Mouse (Mus musculus): Measurements from ENCODE around the gene Nppa. TPM values are rescaled to one million over a fixed set of nuclear protein-coding genes. Genes with fewer than 3 reads are reported as not detected.
A peak's percentile ranks its signal among the peaks of the same experiment; 100 is the strongest.
"Not testable (repeated sequence)": the region's sequence is repeated elsewhere in the genome, so short reads cannot be mapped to it uniquely, and the experiment has no call there.

Gene Nppa
- polyA plus RNA-seq, 1 experiment from 2014 or later, result 6,649 TPM

GRCm38 (mm10) chr4:148040029-148040830 lies 39.7 kb downstream of the Nppa start:
- Histone ChIP-seq H3K27ac (ENCODE audit: low read length) (peak overlapping the region; percentile 81), H3K9me3 (replicated peaks; ENCODE audit: control insufficient read depth, low read length) (no peaks in the 10 kb centered on the region), H3K4me1 (ENCODE audit: control insufficient read depth, insufficient read depth, low read length) (peaks cover 30% of the 10 kb centered on the region), H3K9ac (ENCODE audit: low read length) (peak overlapping the region; percentile 79), H3K27me3 (ENCODE audit: control insufficient read depth, insufficient read depth, low read length) (no peaks in the 10 kb centered on the region), H3K4me3 (ENCODE audit: low read length) (peak overlapping the region; percentile 84), H3K36me3 (ENCODE audit: control insufficient read depth, insufficient read depth) (peaks cover 5% of the 10 kb centered on the region; the same call in 1 of the 2 replicates), H3K4me2 (ENCODE audit: low read depth, low read length) (peak overlapping the region; percentile 88)
- WGBS, result 65% methylated on average over 15 of the region's 15 CpGs
- ATAC-seq (replicated peaks; ENCODE audit: extremely low read depth, insufficient read depth, low FRiP score), result no peak

- Histone ChIP-seq H3K27ac (ENCODE audit: low read length) (peak overlapping the region; percentile 81), H3K4me2 (ENCODE audit: low read depth, low read length) (peak overlapping the region; percentile 80), H3K9me3 (replicated peaks; ENCODE audit: control insufficient read depth, low read length) (no peaks in the 10 kb centered on the region), H3K4me1 (ENCODE audit: control insufficient read depth, insufficient read depth, low read length) (peaks cover 30% of the 10 kb centered on the region), H3K27me3 (ENCODE audit: control insufficient read depth, insufficient read depth, low read length) (no peaks in the 10 kb centered on the region), H3K36me3 (ENCODE audit: control insufficient read depth, insufficient read depth) (peaks cover 5% of the 10 kb centered on the region; the same call in 1 of the 2 replicates), H3K9ac (ENCODE audit: low read length) (peak overlapping the region; percentile 73), H3K4me3 (ENCODE audit: low read length) (peak overlapping the region; percentile 60)
- ATAC-seq (replicated peaks; ENCODE audit: extremely low read depth, insufficient read depth, low FRiP score), result peak; percentile 14; the same call in 1 of the 2 replicates
- under 1% methylated on average over 19 of the region's 19 CpGs for WGBS
Observed at GRCm38 (mm10) chr4:148040933-148041610, 40.5 kb downstream of the Nppa start.

DNA sequence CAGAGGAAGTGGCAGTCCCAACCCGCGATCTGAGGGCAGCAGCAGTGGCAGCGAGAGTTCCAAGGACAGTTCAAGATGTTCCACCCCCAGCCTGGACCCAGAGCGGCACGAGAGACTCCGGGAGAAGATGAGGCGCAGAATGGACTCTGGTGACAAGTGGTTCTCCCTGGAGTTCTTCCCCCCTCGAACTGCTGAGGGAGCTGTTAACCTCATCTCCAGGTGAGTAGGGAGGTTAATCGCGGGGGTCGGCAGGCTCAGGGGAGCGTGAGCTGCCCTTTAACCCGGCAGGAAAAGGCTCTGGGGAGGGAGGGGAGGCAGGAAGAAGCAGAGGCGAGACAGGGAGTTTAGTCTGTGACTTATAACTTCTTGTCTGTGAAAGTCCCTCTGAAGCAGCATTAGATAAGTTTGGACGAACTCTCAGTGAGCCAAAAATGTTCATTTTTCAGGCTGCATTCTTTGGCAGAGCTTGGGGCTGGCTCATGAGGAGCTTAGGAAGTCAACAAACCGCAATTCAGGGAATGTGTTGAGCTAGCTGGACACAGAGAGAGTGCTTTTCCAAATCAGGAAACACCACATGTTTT lies 41.2 kb downstream of the Nppa start:
- WGBS, result 4% methylated on average over 16 of the region's 16 CpGs
- peak overlapping the region; percentile 60 for H3K4me3 ChIP-seq (ENCODE audit: low read length)
- peak overlapping the region; percentile 81 for H3K27ac ChIP-seq (ENCODE audit: low read length)
- H3K4me1 ChIP-seq (ENCODE audit: control insufficient read depth, insufficient read depth, low read length), result peaks cover 30% of the 10 kb centered on the region
- H3K36me3 ChIP-seq (ENCODE audit: control insufficient read depth, insufficient read depth), result peaks cover 5% of the 10 kb centered on the region; the same call in 1 of the 2 replicates
- ATAC-seq (replicated peaks; ENCODE audit: extremely low read depth, insufficient read depth, low FRiP score), result no peak
- H3K9ac ChIP-seq (ENCODE audit: low read length), result peak overlapping the region; percentile 73
- no peaks in the 10 kb centered on the region for H3K9me3 ChIP-seq (replicated peaks; ENCODE audit: control insufficient read depth, low read length)
- no peaks in the 10 kb centered on the region for H3K27me3 ChIP-seq (ENCODE audit: control insufficient read depth, insufficient read depth, low read length)
- H3K4me2 ChIP-seq (ENCODE audit: low read depth, low read length), result peak overlapping the region; percentile 80

DNA sequence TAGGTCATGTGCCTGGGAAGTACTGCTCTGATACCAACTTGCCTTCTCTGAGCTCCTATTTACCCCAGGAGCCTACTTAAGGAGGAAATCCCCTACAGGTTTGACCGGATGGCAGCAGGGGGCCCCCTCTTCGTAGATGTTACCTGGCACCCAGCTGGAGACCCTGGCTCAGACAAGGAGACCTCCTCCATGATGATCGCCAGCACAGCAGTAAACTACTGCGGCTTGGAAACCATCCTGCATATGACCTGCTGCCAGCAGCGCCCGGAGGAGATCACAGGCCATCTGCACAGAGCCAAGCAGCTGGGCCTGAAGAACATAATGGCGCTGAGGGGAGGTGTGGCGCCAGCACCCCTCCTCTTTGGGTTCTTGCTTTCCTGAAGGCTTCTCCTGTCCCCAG lies 42.8 kb downstream of the Nppa start:
- ATAC-seq (replicated peaks; ENCODE audit: extremely low read depth, insufficient read depth, low FRiP score); H3K4me3 ChIP-seq (ENCODE audit: low read length); H3K4me2 ChIP-seq (ENCODE audit: low read depth, low read length); H3K27me3 ChIP-seq (ENCODE audit: control insufficient read depth, insufficient read depth, low read length); H3K9me3 ChIP-seq (replicated peaks; ENCODE audit: control insufficient read depth, low read length); H3K27ac ChIP-seq (ENCODE audit: low read length); H3K9ac ChIP-seq (ENCODE audit: low read length): not testable (repeated sequence)
- 83% methylated on average over 6 of the region's 8 CpGs for WGBS
- H3K4me1 ChIP-seq (ENCODE audit: control insufficient read depth, insufficient read depth, low read length), result peaks cover 24% of the 10 kb centered on the region
- H3K36me3 ChIP-seq (ENCODE audit: control insufficient read depth, insufficient read depth), result peaks cover 12% of the 10 kb centered on the region

DNA sequence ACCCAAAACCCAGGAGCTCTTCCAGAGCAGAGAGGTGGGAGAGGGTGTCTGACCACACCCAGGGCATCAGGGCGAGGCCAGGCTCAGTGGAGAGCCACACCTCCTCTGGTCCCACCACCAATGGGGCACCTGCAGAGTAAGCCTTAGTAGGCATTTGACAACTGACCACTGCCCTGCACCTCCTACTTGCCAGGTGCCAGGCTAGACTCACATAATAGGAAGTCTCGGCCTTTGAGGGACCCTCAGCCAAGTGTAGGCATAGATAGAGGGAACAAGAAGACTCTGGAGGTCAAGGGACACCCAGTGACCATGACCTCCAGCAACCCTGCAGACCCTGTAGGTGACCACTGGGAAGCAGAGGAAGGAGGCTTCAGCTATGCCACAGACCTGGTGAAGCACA lies 43.6 kb downstream of the Nppa start:
- H3K9me3 ChIP-seq (replicated peaks; ENCODE audit: control insufficient read depth, low read length), result no peaks in the 10 kb centered on the region
- ATAC-seq (replicated peaks; ENCODE audit: extremely low read depth, insufficient read depth, low FRiP score), result no peak
- H3K27ac ChIP-seq (ENCODE audit: low read length), result no peak overlapping the region
- no peak overlapping the region for H3K4me3 ChIP-seq (ENCODE audit: low read length)
- WGBS, result 91% methylated on average over 2 of the region's 2 CpGs
- H3K4me2 ChIP-seq (ENCODE audit: low read depth, low read length), result no peak overlapping the region
- H3K36me3 ChIP-seq (ENCODE audit: control insufficient read depth, insufficient read depth), result peaks cover 14% of the 10 kb centered on the region
- no peaks in the 10 kb centered on the region for H3K27me3 ChIP-seq (ENCODE audit: control insufficient read depth, insufficient read depth, low read length)
- H3K4me1 ChIP-seq (ENCODE audit: control insufficient read depth, insufficient read depth, low read length), result peaks cover 24% of the 10 kb centered on the region
- no peak overlapping the region for H3K9ac ChIP-seq (ENCODE audit: low read length)

DNA sequence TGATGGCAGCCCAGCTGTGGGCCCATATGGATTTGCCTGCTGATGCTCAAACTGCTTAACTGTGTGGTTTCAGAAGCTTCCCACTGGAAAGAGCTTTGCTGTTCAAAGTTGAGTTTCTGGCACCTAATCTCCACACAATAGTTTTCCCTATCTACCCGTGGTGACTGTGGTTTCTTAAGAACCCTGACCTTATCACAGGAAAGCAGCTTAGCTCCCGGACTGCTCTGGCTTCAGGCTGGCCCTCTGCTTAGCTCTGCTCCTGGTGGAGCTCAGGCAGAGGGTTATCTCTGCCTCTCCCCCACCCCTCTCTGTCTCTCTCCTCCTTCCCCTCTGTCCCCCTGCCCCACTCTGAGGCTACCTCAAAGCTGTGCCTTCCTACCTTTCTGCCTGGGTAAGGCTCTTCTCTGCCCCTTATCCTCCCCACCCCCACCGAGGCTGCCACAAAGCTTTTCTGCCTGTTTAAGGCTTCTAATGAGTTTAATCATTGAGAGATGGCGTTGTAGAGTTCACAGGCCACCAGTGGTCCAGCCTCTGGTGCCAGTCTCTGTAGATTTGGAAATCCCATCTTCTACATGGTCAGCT lies 46.0 kb downstream of the Nppa start:
- H3K4me2 ChIP-seq (ENCODE audit: low read depth, low read length), result no peak overlapping the region
- H3K27ac ChIP-seq (ENCODE audit: low read length), result no peak overlapping the region; the same call in 1 of the 2 replicates
- no peak overlapping the region for H3K9ac ChIP-seq (ENCODE audit: low read length)
- peaks cover 19% of the 10 kb centered on the region for H3K36me3 ChIP-seq (ENCODE audit: control insufficient read depth, insufficient read depth)
- WGBS, result 41% methylated on average over 4 of the region's 4 CpGs
- H3K9me3 ChIP-seq (replicated peaks; ENCODE audit: control insufficient read depth, low read length), result no peaks in the 10 kb centered on the region
- no peak overlapping the region for H3K4me3 ChIP-seq (ENCODE audit: low read length)
- ATAC-seq (replicated peaks; ENCODE audit: extremely low read depth, insufficient read depth, low FRiP score), result no peak
- H3K27me3 ChIP-seq (ENCODE audit: control insufficient read depth, insufficient read depth, low read length), result no peaks in the 10 kb centered on the region
- H3K4me1 ChIP-seq (ENCODE audit: control insufficient read depth, insufficient read depth, low read length), result peaks cover 9% of the 10 kb centered on the region

DNA sequence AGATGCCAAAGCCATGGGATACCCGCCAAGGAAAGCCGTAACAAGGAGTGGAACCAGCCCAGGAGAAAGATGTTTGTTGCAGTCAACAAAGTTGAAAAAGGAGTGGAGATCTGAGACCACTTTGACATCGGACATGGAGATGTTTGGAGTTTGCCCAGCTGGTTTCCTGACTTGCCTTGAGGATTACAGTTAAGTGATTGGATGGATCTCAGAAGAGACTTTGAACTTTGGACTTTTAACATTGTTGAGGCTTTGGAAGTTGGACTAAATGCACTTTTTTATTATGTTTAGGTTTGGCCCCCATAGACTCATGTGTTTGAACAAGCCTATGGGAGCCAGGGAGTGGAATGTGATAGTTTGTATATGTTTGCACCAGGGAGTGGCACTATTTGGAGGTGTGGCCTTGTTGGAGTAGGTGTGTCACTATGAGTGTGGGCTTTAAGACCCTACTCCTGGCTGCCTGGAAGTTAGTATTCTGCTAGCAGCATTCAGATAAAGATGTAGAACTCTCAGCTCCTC lies 49.9 kb downstream of the Nppa start:
- ATAC-seq (replicated peaks; ENCODE audit: extremely low read depth, insufficient read depth, low FRiP score); H3K4me2 ChIP-seq (ENCODE audit: low read depth, low read length); H3K27me3 ChIP-seq (ENCODE audit: control insufficient read depth, insufficient read depth, low read length); H3K9ac ChIP-seq (ENCODE audit: low read length); H3K4me1 ChIP-seq (ENCODE audit: control insufficient read depth, insufficient read depth, low read length); H3K4me3 ChIP-seq (ENCODE audit: low read length); H3K9me3 ChIP-seq (replicated peaks; ENCODE audit: control insufficient read depth, low read length); H3K27ac ChIP-seq (ENCODE audit: low read length): not testable (repeated sequence)
- WGBS, result 90% methylated on average over 3 of the region's 3 CpGs
- H3K36me3 ChIP-seq (ENCODE audit: control insufficient read depth, insufficient read depth), result peaks cover 45% of the 10 kb centered on the region

GRCm38 (mm10) chr4:148051046-148051776 lies 50.7 kb downstream of the Nppa start:
- Histone ChIP-seq H3K27ac (ENCODE audit: low read length) (no peak overlapping the region), H3K9me3 (replicated peaks; ENCODE audit: control insufficient read depth, low read length) (no peaks in the 10 kb centered on the region), H3K4me3 (ENCODE audit: low read length) (no peak overlapping the region), H3K27me3 (ENCODE audit: control insufficient read depth, insufficient read depth, low read length) (no peaks in the 10 kb centered on the region), H3K4me2 (ENCODE audit: low read depth, low read length) (no peak overlapping the region), H3K4me1 (ENCODE audit: control insufficient read depth, insufficient read depth, low read length) (no peaks in the 10 kb centered on the region), H3K36me3 (ENCODE audit: control insufficient read depth, insufficient read depth) (peaks cover 52% of the 10 kb centered on the region), H3K9ac (ENCODE audit: low read length) (no peak overlapping the region)
- WGBS, result 91% methylated on average over 13 of the region's 13 CpGs
- ATAC-seq (replicated peaks; ENCODE audit: extremely low read depth, insufficient read depth, low FRiP score), result no peak
